Mouse (Mus musculus) embryo, embryonic 11 days (tissue): ENCODE results near the gene Ndrg2.
"Not testable (repeated sequence)": the region's sequence is repeated elsewhere in the genome, so short reads cannot be mapped to it uniquely, and the experiment has no call there.

Experiments used
- DNase-seq: peaks from one replicate; pipeline ENCODE4 v3.0.0-alpha.2; 2015

Ndrg2 gene

DNA sequence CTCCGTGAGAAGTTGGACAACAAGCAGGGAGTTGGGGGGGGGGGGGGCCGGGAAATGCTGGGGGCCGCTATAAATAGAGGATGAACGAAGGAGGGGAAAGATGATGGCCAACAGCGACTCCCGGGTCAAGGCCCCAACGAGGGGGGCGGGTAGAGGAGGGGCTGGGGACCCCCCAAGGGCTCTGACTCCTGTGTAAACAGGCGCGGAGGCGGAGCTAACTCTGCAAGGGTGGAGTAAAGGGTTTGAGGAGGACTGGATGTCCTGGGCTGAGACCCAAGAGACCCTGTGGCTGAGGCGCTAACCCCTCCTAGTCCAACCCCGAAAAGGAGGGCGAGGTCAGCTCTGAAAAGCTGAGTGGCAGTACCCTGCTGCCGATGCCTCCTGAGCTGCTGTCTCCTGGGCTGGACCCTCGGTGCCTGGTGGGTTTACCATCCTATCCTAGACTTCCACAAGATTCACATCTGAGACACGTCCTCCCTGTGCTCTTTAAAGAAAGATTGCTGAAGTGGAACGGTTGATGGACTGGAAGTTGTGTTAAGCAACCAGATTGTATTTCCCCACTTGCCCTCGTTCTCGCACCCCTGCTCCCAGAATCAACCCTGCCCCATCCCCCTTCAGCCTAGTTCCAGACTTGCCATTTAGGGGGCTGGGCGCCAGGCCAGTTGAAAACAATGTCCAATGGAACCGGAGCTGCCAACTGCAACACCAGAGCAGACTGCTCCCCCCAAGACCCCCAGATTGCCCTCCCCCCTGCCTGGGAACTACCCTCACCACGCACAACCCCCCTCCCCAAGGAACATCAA lies at the start of gene Ndrg2:
Ndrg2 (minus strand) TSS at position 199 of the 803 bp plus-strand sequence.
- peak; percentile 65 for DNase-seq

DNA sequence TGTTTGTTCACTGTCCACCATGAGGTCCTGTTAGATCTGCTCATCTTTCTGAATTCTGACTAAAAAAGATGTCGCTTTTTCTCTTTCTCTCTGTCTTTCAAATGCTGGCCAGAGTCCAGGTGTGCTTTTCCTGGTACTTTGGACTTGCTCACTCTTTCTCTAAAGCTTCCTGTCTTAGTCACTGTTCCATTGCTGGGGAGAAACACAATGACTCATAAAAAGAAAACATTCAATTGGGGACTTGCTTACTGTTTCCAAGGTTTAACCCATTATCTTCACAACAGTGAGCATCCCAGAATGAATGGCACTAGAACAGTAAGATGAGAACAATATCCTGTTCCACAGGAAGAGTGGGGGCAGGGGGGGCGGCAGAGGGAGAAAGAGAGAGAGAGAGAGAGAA lies 46.4 kb upstream of the Ndrg2 start:
- DNase-seq, result no peak

DNA sequence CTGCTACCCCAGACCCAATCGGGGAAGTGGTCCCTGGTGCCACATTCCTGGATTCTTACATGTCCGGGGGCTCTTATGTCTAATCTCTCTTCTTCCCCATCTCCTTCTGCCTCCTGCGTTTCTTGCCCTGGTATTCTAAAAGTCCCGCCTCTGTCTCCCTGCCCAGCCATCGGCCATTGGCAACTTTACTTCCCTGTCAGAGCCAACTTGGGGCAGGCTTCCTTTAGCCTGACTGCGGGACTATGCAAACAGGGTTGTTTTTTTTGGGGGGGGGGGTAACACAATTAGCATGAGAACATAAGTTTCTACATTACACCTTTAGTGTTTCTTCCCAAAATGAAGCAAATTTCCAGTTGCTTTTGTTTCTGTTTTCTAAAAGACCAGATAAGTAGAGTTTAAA lies 29.4 kb upstream of the Ndrg2 start:
- no peak for DNase-seq

DNA sequence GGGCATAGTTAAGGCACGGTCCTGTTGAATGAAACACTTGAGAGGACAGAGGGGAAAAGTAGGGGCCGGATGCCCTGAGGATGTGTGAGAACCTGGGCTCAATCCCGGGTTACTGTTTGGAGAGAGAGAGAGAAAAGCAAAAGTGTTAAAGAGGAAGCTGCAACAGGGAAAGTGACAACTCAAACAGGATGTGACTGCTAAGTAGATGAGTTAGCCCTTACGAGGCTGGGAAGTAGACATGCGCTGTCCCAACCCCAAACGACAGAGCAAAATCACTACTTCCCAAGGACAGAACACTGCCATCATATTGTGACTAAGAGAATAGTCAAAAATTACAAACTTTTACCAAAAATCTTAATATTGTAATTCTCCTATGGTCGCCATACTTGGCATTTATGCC lies 28.3 kb upstream of the Ndrg2 start:
- DNase-seq, result peak; percentile 5

DNA sequence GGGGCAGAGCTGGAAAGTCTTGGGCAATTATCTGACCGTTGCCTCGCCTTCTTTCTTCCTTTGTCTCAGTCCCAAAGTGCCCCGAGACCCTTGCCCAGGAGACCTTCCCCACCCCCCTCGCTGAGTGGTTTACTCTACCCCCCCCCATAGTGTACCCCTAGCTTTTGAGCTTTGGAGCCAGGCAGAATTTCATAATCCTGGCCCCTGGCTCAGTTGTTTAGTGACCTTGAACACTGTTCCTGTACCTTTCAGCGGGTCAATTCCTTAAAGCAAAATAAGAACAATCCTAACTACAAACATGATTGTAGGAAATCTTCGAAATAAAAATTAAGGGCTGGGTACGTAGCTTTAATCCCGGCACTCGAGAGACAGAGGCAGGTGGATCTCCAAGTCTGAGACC lies 27.6 kb upstream of the Ndrg2 start:
- DNase-seq, result no peak

DNA sequence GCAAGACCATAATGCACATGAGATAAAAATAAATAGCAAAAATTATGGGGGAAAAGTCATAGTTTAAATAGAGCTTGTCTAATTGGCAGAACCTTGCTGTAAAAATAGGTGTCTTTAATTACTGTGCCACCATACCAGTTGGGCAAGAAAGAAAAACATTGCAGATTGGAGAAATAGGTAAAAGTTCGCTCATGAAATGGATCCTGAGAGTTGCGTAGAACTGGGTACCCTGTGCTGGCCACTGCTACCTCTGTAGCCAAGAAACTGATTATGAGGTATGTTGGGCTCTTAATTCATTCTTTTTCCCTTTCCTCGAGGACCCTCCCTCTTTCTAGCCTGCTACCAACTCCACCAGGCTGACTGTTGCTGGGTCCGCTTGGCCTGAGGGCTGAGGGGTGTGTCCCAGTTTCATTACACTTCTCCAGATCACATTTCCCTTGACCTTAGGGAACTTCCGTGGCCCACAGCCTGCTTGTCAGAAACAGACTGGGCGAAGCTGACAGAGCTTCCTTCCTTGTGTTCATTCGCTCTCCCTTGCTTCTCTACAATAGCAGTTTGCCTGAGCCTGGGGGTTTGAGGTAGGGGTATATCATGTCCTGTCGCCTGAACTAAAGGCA lies 27.1 kb upstream of the Ndrg2 start:
- DNase-seq, result peak; percentile 60

DNA sequence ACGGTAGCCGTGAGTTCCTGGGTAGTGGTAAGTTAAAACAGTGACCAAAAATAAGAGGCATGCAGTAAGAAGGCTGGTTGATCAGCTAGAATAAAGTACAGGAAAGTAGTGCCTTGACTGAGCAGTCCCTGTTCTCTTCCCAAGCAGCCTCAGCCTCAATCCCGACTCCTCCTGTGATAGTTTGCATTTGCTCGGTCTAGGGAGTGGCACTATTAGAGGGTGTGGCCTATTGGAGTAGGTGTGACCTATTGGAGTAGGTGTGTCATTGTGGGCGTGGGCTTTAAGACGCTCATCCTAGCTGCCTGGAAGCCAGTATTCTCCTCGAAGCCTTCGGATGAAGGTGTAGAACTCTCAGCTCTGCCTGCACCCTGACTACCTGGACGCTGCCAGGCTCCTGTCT lies 25.0 kb upstream of the Ndrg2 start:
- DNase-seq, result no peak

DNA sequence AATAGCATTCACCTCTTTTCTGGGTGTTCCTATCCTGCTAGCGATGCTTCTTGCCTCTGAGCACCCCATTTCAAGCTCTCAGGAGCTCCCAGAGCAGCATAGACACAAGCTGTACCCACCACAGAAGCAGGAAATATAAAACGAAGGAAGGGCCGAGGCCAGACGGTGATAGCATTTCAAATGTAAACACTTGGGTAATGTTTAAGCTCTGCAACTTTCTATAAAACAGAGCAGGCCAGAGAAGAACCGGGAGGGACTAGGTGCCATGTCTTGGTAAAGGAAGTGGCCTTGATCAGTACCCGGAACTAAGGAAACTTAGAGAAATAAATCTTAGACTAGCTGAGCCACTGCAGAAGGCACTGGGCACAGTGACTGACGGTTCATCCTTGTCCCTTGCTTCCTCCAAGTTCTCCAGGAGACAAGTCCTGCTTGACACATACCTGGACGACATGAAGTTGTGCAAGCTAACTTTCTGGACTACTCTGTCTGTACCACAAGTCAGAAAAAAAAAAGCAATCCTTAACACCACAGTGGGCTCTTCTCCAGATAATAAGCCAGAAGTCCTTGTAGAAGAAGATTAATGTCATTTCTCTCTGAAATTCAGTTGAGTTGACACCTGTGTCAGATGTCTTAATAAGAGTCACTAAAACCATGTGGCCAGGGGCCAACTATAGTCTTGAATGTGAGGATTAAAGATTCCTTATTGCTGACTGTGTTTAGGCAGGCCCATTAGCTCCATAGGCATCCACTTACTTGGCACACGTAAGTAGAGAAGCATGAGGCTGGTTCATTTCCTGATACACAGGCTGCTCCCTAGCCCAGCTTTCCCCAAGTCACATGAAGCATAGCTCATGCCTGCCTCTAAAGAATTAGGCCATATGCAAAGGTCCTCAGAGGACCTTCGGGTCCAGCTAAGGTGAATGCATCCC lies 18.4 kb upstream of the Ndrg2 start:
- no peak for DNase-seq

DNA sequence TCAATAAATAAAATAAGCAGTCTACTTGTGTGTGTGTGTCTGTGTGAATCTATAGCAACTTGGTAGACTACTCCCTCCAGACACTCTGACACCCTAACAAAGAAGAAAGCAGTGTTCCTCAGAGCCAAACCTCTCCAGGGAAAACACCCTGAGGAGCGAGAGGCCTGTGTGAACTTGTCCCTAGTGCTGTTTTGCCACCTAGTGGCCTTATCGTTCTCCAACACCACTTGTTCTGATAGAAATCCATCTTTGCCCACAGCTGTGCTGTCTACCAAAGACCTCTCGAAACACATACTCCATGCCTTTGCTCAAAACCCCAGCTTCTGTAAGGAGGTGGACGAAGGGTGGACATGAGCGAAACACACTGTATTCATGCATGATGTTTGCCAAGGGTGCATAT lies 16.9 kb upstream of the Ndrg2 start:
- DNase-seq, result peak; percentile 76

DNA sequence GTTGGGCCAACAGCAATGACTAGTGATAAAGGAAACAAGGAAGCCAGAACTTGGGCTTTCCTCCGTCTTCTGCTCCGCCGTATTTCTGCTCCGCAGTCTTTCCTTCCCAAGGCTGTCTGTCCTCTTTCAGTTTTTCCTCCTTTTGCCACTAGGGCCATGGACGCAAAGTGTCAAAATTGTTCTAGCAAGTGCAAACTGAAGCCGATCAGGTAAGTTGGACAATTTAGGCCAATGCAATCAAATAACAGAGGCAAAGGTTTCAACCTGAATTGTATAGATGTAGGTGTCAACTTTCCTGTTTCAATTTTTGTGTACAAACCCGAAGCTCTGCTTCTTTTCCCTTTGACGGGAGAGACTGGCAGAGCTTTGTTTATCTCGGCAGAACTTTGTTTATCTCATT lies 16.0 kb upstream of the Ndrg2 start:
- no peak for DNase-seq

DNA sequence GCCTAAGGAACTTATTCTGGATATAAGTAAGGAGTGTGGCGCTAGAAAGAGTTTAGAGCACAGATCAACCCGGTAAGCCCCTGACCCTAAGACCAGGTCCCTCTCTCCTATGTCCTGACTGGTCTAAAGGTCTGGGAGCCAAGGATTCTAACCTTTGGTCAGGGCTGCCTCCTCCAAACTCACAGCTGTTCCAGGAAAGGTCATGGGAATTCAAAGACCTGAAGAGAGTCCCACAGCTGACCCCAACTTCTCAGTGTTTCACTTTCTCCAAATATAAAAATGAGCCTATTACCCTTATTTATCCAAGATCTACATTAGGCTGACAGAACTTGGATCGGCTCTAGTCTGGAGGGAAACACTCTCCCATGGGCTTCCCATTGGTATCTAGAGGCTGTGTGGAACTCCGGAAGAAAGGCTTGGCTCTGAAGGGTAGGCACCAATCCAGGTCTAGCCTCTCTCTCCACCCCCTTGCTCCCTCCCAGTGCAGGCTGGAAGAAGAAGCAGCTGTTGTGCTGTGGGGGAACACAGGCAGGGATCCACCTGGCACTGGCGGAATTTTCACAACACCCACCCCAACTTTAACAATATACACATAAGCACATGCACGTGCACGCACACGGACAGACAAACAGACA lies 15.5 kb upstream of the Ndrg2 start:
- DNase-seq, result no peak

DNA sequence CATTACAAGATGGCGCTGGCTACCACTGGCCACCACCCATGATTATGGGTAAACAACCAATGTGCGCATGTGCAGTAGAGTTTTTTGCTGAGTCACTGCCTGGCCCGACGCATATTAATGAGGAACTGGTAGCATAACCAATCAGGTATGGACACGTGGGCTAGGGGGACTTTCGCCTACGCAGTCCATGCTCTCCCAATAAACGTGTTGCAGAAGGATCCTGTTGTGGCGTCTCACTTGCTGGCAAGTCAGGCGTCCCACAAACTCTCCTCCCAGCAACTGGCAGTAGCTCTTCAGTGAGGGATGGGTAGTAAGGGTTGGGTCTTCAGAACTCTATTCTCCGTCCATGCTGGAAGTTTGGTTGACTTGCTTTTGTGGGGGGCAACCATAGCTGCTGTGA lies 13.0 kb upstream of the Ndrg2 start:
- DNase-seq, result not testable (repeated sequence)

DNA sequence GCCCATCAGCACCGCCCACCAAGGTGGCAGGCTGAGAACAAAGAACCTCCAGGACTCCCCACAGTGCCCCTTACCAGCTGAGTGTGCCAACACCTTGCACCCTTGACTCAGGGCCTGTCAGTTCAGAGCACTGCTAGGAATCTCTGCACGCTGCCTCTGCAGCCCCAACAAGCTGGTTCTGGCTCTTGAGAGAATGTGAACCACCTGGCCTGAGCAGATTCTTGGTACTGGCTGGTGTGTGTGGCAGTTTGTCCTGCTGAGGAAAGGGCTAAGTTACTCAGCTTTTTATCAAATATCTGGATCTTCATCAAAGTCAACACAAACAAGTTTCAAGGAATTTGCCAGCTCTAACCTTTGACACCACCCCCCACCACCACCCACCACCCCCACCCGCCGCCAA lies 9.5 kb upstream of the Ndrg2 start:
- no peak for DNase-seq

DNA sequence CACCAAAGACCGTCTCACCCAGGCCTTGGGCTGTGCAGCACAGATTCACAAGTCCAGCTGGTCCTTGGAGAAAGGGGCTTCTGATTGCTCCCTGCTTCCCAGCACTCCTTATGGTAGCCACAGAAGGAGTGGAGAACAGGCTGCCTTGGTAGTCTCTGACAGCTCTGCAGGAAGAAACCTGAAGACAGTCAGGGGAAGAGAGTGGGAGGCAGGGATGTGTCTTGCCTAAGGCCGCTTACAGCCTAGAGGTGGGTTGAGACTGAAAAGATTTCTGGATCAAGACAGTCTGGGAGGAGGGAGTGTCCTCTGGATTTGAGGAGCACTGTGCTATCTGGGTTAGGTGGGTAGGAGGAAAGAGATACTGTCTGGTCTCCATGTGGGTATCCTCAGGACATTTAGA lies 9.0 kb upstream of the Ndrg2 start:
- no peak for DNase-seq

DNA sequence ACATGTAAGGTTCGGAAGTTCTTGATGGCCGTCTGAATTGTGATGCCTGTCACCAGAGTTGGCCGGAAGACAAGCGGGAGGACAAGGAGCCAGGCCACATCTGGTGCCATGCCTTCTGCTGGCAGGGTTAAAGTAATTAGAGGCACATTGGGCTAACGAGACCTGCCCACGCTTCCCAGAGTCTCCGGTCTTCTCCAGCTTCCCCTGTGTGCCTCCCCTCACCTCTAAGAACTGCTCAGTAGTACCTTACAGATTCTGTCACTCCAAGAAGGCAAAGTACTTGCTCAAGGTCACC lies 8.6 kb upstream of the Ndrg2 start, which contains the start of gene Rnase13:
Rnase13 (minus strand) TSS at position 203 of the 295 bp plus-strand sequence.
- no peak for DNase-seq

DNA sequence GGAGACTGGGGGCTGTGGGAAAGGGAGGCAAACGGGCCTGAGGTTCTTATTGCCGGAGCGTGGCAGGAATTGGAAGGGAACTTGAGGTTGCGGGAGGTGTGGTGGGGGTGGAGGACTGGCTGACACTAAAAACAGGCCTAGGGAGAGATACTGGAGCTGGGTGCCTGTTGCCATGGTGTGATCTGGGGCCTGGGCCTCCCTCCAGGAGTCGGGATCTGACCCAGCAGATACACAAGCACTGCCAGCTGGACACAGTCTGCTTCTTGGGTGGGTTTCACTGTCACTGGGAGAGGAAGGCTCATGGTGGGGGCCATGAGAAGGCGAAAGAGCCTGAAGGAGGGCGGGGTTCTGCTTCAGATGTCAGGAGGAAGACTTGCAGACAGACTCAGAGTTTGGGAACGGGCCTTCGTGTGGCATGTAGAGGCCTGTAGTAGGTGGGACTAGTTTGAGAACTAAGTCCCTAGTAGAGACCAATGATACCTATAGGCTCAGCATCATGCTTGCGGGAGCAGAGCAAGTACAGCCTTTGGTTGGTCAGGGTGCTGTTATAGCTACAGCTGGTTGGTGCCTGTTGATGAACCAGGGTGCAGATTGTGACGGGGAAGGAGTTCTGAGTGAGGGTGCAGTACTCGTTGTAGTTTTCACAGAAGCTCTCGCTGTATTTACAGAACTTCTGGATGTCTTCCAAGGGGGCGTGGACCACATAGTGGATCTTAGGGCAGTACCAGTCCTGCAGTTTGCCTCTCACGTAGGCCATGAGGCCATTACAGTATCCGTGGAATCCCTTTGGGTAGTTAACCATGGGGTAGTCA lies 8.0 kb upstream of the Ndrg2 start:
- no peak for DNase-seq

DNA sequence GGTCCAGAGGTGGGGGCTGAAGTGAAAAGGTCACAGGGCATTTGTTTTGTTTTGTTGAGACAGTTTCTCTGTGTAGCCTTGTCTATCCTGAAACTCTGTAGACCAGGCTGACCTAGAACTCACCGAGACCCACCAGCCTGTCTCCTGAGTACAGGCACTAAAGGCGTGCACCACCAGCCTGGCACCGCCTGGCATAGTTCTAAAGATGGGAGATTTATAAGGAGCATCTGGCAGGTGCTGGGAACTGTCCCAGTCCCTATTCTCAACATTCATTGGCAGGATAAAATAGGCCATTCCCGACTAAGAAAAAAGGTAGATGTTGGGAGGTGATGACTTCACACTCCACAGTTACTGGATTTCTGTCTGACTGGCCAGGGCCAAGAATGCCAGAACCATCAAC lies 5.0 kb upstream of the Ndrg2 start:
- DNase-seq, result no peak

DNA sequence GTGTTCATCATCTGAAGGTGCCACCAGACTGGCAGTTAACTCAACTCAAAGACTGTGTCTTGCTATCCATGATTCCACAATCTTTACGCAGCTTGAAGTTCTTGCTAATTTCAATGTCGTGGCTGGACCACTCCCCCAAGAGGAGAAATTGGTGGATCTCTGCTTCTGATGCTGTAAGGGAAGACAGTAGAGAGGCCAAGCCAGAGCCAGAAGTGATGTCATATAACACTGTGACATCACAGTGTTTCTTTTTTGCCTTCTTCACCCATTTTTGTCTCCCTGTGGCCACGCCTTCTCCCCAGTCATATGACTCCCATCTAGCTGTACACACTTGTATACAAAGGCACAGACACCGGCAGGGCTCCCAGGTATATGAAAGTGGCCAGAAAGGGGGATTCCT lies 4.2 kb upstream of the Ndrg2 start, which contains the start of gene Tppp2:
Tppp2 (plus strand) TSS at position 301 of the 400 bp plus-strand sequence.
- DNase-seq, result no peak

DNA sequence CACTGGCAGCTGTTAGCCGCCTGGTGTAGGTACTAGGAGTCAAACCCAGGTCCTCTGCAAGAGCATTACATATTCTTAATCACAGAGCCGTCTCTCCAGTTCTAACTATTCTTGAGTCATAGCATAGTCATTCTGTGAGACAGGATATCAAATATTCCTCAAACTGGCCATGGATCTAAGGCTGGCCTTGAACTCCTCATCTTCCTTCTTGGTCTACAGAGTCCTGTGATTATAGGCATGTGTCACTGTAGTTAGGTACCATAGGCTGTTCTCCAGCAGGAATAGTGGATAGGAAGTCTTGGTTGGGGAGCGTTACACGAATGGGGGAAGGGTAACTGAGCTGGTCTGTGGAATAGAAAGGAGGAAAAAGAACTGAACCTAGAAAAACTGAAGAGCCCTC lies 2.6 kb upstream of the Ndrg2 start:
- DNase-seq, result no peak

DNA sequence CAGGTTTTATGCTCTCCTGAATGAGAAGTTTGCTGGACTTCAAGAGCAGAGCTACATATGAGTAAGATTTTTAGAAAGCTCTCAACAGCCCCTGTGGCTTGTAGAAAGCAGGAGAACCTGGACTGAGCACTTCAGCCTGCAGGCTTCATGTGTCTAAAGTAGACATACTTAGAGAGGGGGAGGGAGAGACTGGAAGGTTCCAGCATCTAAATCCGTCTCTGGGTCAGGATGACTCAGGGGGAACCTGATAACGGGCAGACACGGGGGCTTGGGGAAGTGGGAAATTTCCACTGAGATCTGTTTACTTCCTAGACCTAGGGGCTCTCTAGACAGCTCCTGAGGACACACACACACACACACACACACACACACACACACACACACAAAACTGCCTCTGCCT lies 1.1 kb upstream of the Ndrg2 start:
- DNase-seq, result no peak

DNA sequence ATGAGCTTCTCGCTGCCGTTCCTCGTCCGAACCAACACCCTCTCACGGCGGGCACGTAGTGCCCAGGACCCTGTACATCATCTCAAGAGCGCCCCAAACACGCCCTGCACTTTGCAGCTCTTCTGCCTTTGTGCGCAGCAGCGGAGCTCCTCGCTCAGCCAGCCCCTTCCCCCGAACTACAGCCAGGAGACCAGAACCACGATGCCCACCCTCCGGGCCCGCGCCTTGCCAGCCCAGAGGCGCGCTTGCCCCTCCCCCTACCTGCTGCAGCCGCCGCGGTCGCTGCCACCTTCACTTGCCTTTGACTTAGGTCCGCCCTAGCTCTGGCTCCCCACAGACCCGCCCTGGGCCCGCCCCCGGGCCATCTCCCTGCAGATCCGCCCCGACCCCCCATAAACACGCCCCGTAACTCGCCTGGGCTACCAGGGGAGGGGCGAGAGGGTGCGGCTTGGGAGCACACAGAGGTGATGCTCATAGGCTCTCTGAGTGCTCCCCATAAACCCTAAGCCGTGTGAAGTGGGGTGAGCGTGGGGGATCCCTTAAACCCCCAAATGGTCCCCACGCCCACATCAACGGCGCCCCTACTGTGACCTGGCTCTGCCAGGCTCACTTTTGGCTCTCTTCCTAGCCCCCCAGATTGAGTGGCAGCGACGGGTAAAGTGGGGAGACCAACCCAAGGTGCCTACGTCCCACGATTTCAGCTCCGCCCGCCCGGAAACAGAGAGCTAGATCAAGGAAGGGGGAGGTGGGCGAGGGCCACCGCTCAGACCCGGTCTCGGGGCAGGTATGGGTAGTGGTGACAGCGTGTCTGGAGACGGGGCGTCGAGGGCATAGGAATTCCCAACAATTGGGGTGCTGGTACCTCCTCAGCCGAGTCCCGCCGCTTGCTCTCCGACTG lies 647 bp downstream of the Ndrg2 start:
- DNase-seq, result peak; percentile 69
